Mouse (Mus musculus): ENCODE measurements around the gene Mprip.

Gene Mprip

GRCm38 (mm10) chr11:59805256-59805655 lies 144.2 kb downstream of the Mprip start:
- no peak for DNase-seq (ENCODE audit: low read depth)

GRCm38 (mm10) chr11:59805656-59806055 lies 144.6 kb downstream of the Mprip start:
- DNase-seq (ENCODE audit: low read depth) = no peak

- no peak for DNase-seq (ENCODE audit: low read depth)
Observed at GRCm38 (mm10) chr11:59808170-59808960, 147.3 kb downstream of the Mprip start.

GRCm38 (mm10) chr11:59809071-59809669 lies 148.1 kb downstream of the Mprip start:
- peak; percentile 77 for DNase-seq (ENCODE audit: low read depth)

- peak; percentile 95 for DNase-seq (ENCODE audit: low read depth)
Observed at GRCm38 (mm10) chr11:59809670-59810474, 148.8 kb downstream of the Mprip start, which contains the start of gene Flcn. Gene Flcn, minus strand, starts transcription at chr11:59810016.

GRCm38 (mm10) chr11:59810480-59811158 lies 149.5 kb downstream of the Mprip start:
- peak; percentile 32 for DNase-seq (ENCODE audit: low read depth)

- no peak for DNase-seq (ENCODE audit: low read depth)
Observed at GRCm38 (mm10) chr11:59811211-59811610, 150.1 kb downstream of the Mprip start.

GRCm38 (mm10) chr11:59813276-59813675 lies 152.2 kb downstream of the Mprip start:
- no peak for DNase-seq (ENCODE audit: low read depth)

GRCm38 (mm10) chr11:59814311-59814710 lies 153.2 kb downstream of the Mprip start:
- no peak for DNase-seq (ENCODE audit: low read depth)

- no peak for DNase-seq (ENCODE audit: low read depth)
Observed at GRCm38 (mm10) chr11:59814936-59815335, 153.8 kb downstream of the Mprip start.

GRCm38 (mm10) chr11:59815482-59816065 lies 154.5 kb downstream of the Mprip start:
- DNase-seq (ENCODE audit: low read depth) = no peak

GRCm38 (mm10) chr11:59817916-59818315 lies 156.8 kb downstream of the Mprip start:
- DNase-seq (ENCODE audit: low read depth) = no peak

GRCm38 (mm10) chr11:59821625-59822024 lies 160.5 kb downstream of the Mprip start:
- DNase-seq (ENCODE audit: low read depth) = no peak

Data from naive thymus-derived CD4-positive, alpha-beta T cell, adult 2 months (primary cell).